Mouse (Mus musculus): Measurements from ENCODE around the gene Eya2. TPM values are rescaled to one million over a fixed set of nuclear protein-coding genes. Genes with fewer than 3 reads are reported as not detected.
"Not testable (repeated sequence)": the region's sequence is repeated elsewhere in the genome, so short reads cannot be mapped to it uniquely, and the experiment has no call there.

Gene Eya2
- polyA plus RNA-seq (2015; fragmentation: Nextera tagmentation; extraction: Ambion mirVana), result 6.0 and 6.9 TPM in 2 replicates

- H3K4me2 ChIP-seq (ENCODE audit: low read depth, low read length), result peak within 1 kb of the TSS; percentile 89
- peak within 1 kb of the TSS; percentile 56 for H3K4me3 ChIP-seq (ENCODE audit: low read length)
- peak within 1 kb of the TSS; percentile 64 for H3K9ac ChIP-seq (ENCODE audit: low read length)
- ATAC-seq (ENCODE audit: low read depth), result peak; percentile 53
- H3K27me3 ChIP-seq (ENCODE audit: control insufficient read depth, insufficient read depth, low read depth, low read length), result peaks cover 37% of the 10 kb centered on the region
- no peaks in the 10 kb centered on the region for H3K9me3 ChIP-seq (ENCODE audit: control insufficient read depth, low read length)
- WGBS, result under 1% methylated on average over 72 of the region's 83 CpGs
- H3K27ac ChIP-seq (ENCODE audit: low read length), result no peak within 1 kb of the TSS
- H3K4me1 ChIP-seq (replicated peaks; ENCODE audit: control insufficient read depth, insufficient read depth, low read length), result peaks cover 10% of the 10 kb centered on the region
- no peaks in the 10 kb centered on the region for H3K36me3 ChIP-seq (ENCODE audit: control insufficient read depth, insufficient read depth, low read length)
Measured at GRCm38 (mm10) chr2:165594907-165595675, at the start of gene Eya2. Gene Eya2 (plus strand): TSS chr2:165595032.

DNA sequence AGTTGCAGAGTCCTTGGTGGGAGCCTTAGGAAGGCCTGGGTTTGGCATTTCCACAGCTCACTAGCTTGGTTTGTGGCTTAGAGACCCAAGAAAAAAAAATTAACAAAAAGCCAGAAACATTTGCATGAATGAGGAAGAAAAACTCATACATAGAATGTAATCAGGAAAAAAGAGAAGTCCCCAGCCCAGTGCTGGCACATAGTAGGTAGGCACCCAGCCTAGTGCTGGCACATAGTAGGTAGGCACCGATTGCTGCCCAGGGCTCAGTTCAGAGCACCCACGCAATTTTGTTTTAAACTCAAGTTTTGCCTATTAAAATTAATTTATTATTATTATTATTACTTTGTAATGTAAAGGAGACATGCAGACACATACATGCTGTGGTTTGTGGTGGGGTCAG, 49.1 kb upstream of the Eya2 start:
- no peaks in the 10 kb centered on the region for H3K4me1 ChIP-seq (replicated peaks; ENCODE audit: control insufficient read depth, insufficient read depth, low read length)
- no peak overlapping the region for H3K9ac ChIP-seq (ENCODE audit: low read length)
- H3K36me3 ChIP-seq (ENCODE audit: control insufficient read depth, insufficient read depth, low read length), result no peaks in the 10 kb centered on the region
- H3K27me3 ChIP-seq (ENCODE audit: control insufficient read depth, insufficient read depth, low read depth, low read length), result no peaks in the 10 kb centered on the region
- no peak overlapping the region for H3K4me2 ChIP-seq (ENCODE audit: low read depth, low read length)
- no peak overlapping the region for H3K27ac ChIP-seq (ENCODE audit: low read length)
- 83% methylated on average over 2 of the region's 2 CpGs for WGBS
- no peak for ATAC-seq (ENCODE audit: low read depth)
- H3K9me3 ChIP-seq (ENCODE audit: control insufficient read depth, low read length), result no peaks in the 10 kb centered on the region
- H3K4me3 ChIP-seq (ENCODE audit: low read length), result no peak overlapping the region

- no peaks in the 10 kb centered on the region for H3K9me3 ChIP-seq (ENCODE audit: control insufficient read depth, low read length)
- ATAC-seq (ENCODE audit: low read depth), result no peak
- no peak overlapping the region for H3K9ac ChIP-seq (ENCODE audit: low read length)
- H3K27me3 ChIP-seq (ENCODE audit: control insufficient read depth, insufficient read depth, low read depth, low read length), result no peaks in the 10 kb centered on the region
- WGBS, result 57% methylated on average over 8 of the region's 8 CpGs
- H3K36me3 ChIP-seq (ENCODE audit: control insufficient read depth, insufficient read depth, low read length), result no peaks in the 10 kb centered on the region
- H3K4me2 ChIP-seq (ENCODE audit: low read depth, low read length), result no peak overlapping the region
- no peaks in the 10 kb centered on the region for H3K4me1 ChIP-seq (replicated peaks; ENCODE audit: control insufficient read depth, insufficient read depth, low read length)
- H3K27ac ChIP-seq (ENCODE audit: low read length), result no peak overlapping the region
- H3K4me3 ChIP-seq (ENCODE audit: low read length), result no peak overlapping the region
Measured at GRCm38 (mm10) chr2:165546341-165546740, 48.5 kb upstream of the Eya2 start.

GRCm38 (mm10) chr2:165547410-165547809, 47.4 kb upstream of the Eya2 start:
- no peaks in the 10 kb centered on the region for H3K4me1 ChIP-seq (replicated peaks; ENCODE audit: control insufficient read depth, insufficient read depth, low read length)
- H3K36me3 ChIP-seq (ENCODE audit: control insufficient read depth, insufficient read depth, low read length), result no peaks in the 10 kb centered on the region
- WGBS, result 45% methylated on average over 9 of the region's 9 CpGs
- no peak overlapping the region for H3K9ac ChIP-seq (ENCODE audit: low read length)
- H3K27me3 ChIP-seq (ENCODE audit: control insufficient read depth, insufficient read depth, low read depth, low read length), result no peaks in the 10 kb centered on the region
- H3K27ac ChIP-seq (ENCODE audit: low read length), result no peak overlapping the region
- no peak overlapping the region for H3K4me3 ChIP-seq (ENCODE audit: low read length)
- ATAC-seq (ENCODE audit: low read depth), result no peak; the same call in 1 of the 2 replicates
- no peak overlapping the region for H3K4me2 ChIP-seq (ENCODE audit: low read depth, low read length)
- no peaks in the 10 kb centered on the region for H3K9me3 ChIP-seq (ENCODE audit: control insufficient read depth, low read length)

- no peaks in the 10 kb centered on the region for H3K4me1 ChIP-seq (replicated peaks; ENCODE audit: control insufficient read depth, insufficient read depth, low read length)
- no peak overlapping the region for H3K4me2 ChIP-seq (ENCODE audit: low read depth, low read length)
- H3K27me3 ChIP-seq (ENCODE audit: control insufficient read depth, insufficient read depth, low read depth, low read length), result no peaks in the 10 kb centered on the region
- H3K27ac ChIP-seq (ENCODE audit: low read length), result no peak overlapping the region
- no peak for ATAC-seq (ENCODE audit: low read depth)
- WGBS, result 68% methylated on average over 6 of the region's 6 CpGs
- H3K9ac ChIP-seq (ENCODE audit: low read length), result no peak overlapping the region
- H3K36me3 ChIP-seq (ENCODE audit: control insufficient read depth, insufficient read depth, low read length), result no peaks in the 10 kb centered on the region
- no peaks in the 10 kb centered on the region for H3K9me3 ChIP-seq (ENCODE audit: control insufficient read depth, low read length)
- no peak overlapping the region for H3K4me3 ChIP-seq (ENCODE audit: low read length)
Measured at GRCm38 (mm10) chr2:165548627-165549026, 46.2 kb upstream of the Eya2 start.

DNA sequence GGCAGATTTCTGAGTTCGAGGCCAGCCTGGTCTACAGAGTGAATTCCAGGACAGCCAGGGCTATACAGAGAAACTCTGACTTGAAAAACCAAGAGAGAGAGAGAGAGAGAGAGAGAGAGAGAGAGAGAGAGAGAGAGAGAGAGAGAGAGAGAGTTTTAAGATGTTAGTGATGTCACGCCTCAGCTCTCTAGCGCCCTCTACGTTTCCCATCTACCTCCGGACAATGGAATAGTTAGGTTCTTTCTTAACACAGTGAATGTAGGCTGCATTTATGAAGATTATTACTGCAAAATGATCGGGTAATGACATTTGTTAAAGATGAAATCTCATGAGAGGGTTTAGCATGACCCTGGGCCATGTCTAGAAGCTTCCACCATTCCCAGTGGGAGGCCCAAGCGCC, 44.4 kb upstream of the Eya2 start:
- not testable (repeated sequence) for H3K27me3 ChIP-seq (ENCODE audit: control insufficient read depth, insufficient read depth, low read depth, low read length); ATAC-seq (ENCODE audit: low read depth)

GRCm38 (mm10) chr2:165554066-165554465, 40.8 kb upstream of the Eya2 start:
- H3K27me3 ChIP-seq (ENCODE audit: control insufficient read depth, insufficient read depth, low read depth, low read length), result no peaks in the 10 kb centered on the region
- H3K4me3 ChIP-seq (ENCODE audit: low read length), result no peak overlapping the region
- ATAC-seq (ENCODE audit: low read depth), result no peak
- H3K9me3 ChIP-seq (ENCODE audit: control insufficient read depth, low read length), result no peaks in the 10 kb centered on the region
- H3K4me1 ChIP-seq (replicated peaks; ENCODE audit: control insufficient read depth, insufficient read depth, low read length), result no peaks in the 10 kb centered on the region
- 62% methylated on average over 9 of the region's 9 CpGs for WGBS
- no peak overlapping the region for H3K27ac ChIP-seq (ENCODE audit: low read length)
- H3K4me2 ChIP-seq (ENCODE audit: low read depth, low read length), result no peak overlapping the region
- H3K9ac ChIP-seq (ENCODE audit: low read length), result no peak overlapping the region
- no peaks in the 10 kb centered on the region for H3K36me3 ChIP-seq (ENCODE audit: control insufficient read depth, insufficient read depth, low read length)

More for the DNA sequence above, 44.4 kb upstream of the Eya2 start:
- not testable (repeated sequence) for H3K9me3 ChIP-seq (ENCODE audit: control insufficient read depth, low read length); H3K4me1 ChIP-seq (replicated peaks; ENCODE audit: control insufficient read depth, insufficient read depth, low read length); H3K4me2 ChIP-seq (ENCODE audit: low read depth, low read length); H3K4me3 ChIP-seq (ENCODE audit: low read length); H3K27ac ChIP-seq (ENCODE audit: low read length); H3K9ac ChIP-seq (ENCODE audit: low read length); H3K36me3 ChIP-seq (ENCODE audit: control insufficient read depth, insufficient read depth, low read length)
- WGBS, result 73% methylated on average over 7 of the region's 7 CpGs

DNA sequence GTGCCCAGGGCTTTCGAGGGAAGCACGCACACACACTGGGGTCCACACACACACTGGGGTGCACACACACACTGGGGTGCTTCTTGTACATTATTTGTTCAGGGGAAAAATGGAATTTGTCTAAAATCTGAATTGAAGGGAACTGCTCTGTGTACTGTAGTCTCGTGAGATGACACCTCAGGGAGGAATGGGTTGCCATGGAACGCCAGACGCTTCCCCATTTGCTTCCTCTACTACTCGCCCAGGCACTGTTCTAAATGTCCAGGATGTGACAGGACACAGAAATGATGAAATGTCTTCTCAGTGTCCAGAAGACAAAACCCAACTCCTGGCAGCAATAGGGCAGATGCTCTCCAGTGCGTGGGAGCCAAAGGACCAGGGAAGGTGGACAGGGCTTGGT, 37.6 kb upstream of the Eya2 start:
- H3K27ac ChIP-seq (ENCODE audit: low read length), result no peak overlapping the region
- H3K9me3 ChIP-seq (ENCODE audit: control insufficient read depth, low read length), result no peaks in the 10 kb centered on the region
- no peak overlapping the region for H3K4me2 ChIP-seq (ENCODE audit: low read depth, low read length)
- no peak overlapping the region for H3K4me3 ChIP-seq (ENCODE audit: low read length)
- H3K27me3 ChIP-seq (ENCODE audit: control insufficient read depth, insufficient read depth, low read depth, low read length), result no peaks in the 10 kb centered on the region
- 80% methylated on average over 7 of the region's 7 CpGs for WGBS
- no peak for ATAC-seq (ENCODE audit: low read depth)
- H3K9ac ChIP-seq (ENCODE audit: low read length), result no peak overlapping the region
- no peaks in the 10 kb centered on the region; the same call in 1 of the 2 replicates for H3K4me1 ChIP-seq (replicated peaks; ENCODE audit: control insufficient read depth, insufficient read depth, low read length)
- H3K36me3 ChIP-seq (ENCODE audit: control insufficient read depth, insufficient read depth, low read length), result no peaks in the 10 kb centered on the region

GRCm38 (mm10) chr2:165558916-165559315, 35.9 kb upstream of the Eya2 start:
- peak overlapping the region; percentile 27; the same call in 1 of the 2 replicates for H3K4me2 ChIP-seq (ENCODE audit: low read depth, low read length)
- H3K36me3 ChIP-seq (ENCODE audit: control insufficient read depth, insufficient read depth, low read length), result no peaks in the 10 kb centered on the region
- no peak overlapping the region; the same call in 1 of the 2 replicates for H3K27ac ChIP-seq (ENCODE audit: low read length)
- 28% methylated on average over 11 of the region's 11 CpGs for WGBS
- peak overlapping the region; percentile 15; the same call in 1 of the 2 replicates for H3K9ac ChIP-seq (ENCODE audit: low read length)
- H3K4me1 ChIP-seq (replicated peaks; ENCODE audit: control insufficient read depth, insufficient read depth, low read length), result peaks cover 7% of the 10 kb centered on the region; the same call in 1 of the 2 replicates
- H3K4me3 ChIP-seq (ENCODE audit: low read length), result peak overlapping the region; percentile 5; the same call in 1 of the 2 replicates
- peaks cover 12% of the 10 kb centered on the region for H3K27me3 ChIP-seq (ENCODE audit: control insufficient read depth, insufficient read depth, low read depth, low read length)
- ATAC-seq (ENCODE audit: low read depth), result no peak
- H3K9me3 ChIP-seq (ENCODE audit: control insufficient read depth, low read length), result no peaks in the 10 kb centered on the region
